In genomic region chr14:11503803-11504365, GRCm38 (mm10) we compare ENCODE assay signal across 11 mouse cellular contexts. TPM values are rescaled to one million over a fixed set of nuclear protein-coding genes. Genes with fewer than 3 reads are reported as not detected.
DNase-seq lines count a peak whose midpoint lies in the region.
"Had no signal": no experiment of that assay in that cellular context is flagged by ENCODE, and none has a peak within 500 bp of the region (broad histone marks: within the 10 kb centered on the region; RNA-seq: fewer than 3 reads in every experiment).

No protein-coding gene starts in this region.

- DNase-seq in adrenal gland, adult 2 months = peak; percentile 27
- DNase-seq in adrenal gland, adult (ENCODE audit: inconsistent age in 2 of 2, low spot score in 1 of 2) = no peak
- DNase-seq in heart, adult 11 months = peak; percentile 80
- no peak for DNase-seq in heart, adult 8-10 months (ENCODE audit: low spot score)
- DNase-seq in right cerebral cortex, postnatal 10 days (ENCODE audit: low spot score in 2 of 2) = peak; percentile 23 to 35
- DNase-seq in right cerebral cortex, postnatal 36 days (ENCODE audit: low spot score in 2 of 2) = no peak
- DNase-seq in yolk sac, embryonic 10.5 days (ENCODE audit: low spot score) = peak; percentile 44
- DNase-seq in spleen, postnatal 10 days (ENCODE audit: low spot score in 2 of 2) = no peak
- DNase-seq: cerebellum, adult 11 months; gastrocnemius, postnatal 10 days had no signal

RNA-seq across cellular contexts. Expression of gene Ptprg, which starts 49.4 kb away (rescaled TPM):
- total RNA-seq in adrenal gland, adult 2 months (2021) = 100 to 1,000 TPM in 1 of 2 experiments, 10 to 100 TPM in 1; 92.6 to 116 TPM
- polyA plus RNA-seq in adrenal gland, adult 2 months (2012; rRNA removed) = 75.9 and 130 TPM in 2 replicates
- 10 to 100 TPM; 43.4 to 66.5 (median 48.8) TPM for total RNA-seq in heart, adult 8-10 months (2022)
- polyA plus RNA-seq: erythroblast, embryonic 14.5 days had no signal

Comparison
In these comparisons a context has a peak if more than half of its experiments do, and no peak if none do; other contexts are left out.
1. DNase-seq: peak in adrenal gland, adult 2 months (single experiment), heart, adult 11 months (single experiment), right cerebral cortex, postnatal 10 days (2 of 2) and yolk sac, embryonic 10.5 days (single experiment); none in adrenal gland, adult (0 of 2), heart, adult 8-10 months (single experiment), right cerebral cortex, postnatal 36 days (0 of 2) and spleen, postnatal 10 days (0 of 2).